Mouse (Mus musculus) E14TG2a.4 (cell line): ENCODE measurements around the gene Ptprcap.

Experiments used
- CTCF ChIP-seq: conservative IDR thresholded peaks from 2 replicates; pipeline ENCODE4 v1.5.1; 2014; ENCODE audit warnings: low read length
- NANOG ChIP-seq: IDR thresholded peaks from 2 replicates; pipeline ENCODE4 v1.6.1; 2014; ENCODE audit warnings: borderline replicate concordance, low read length, mixed read lengths
- POU5F1 ChIP-seq: IDR thresholded peaks from 2 replicates; pipeline ENCODE4 v1.6.1; 2014; ENCODE audit warnings: low read length, borderline replicate concordance

- TF ChIP-seq CTCF (no peak), NANOG (no peak), POU5F1 (no peak)
Observed at GRCm38 (mm10) chr19:4104675-4105194, 48.7 kb upstream of the Ptprcap start.
